Mouse (Mus musculus): ENCODE measurements around the gene Slc15a1. TPM values are rescaled to one million over a fixed set of nuclear protein-coding genes. Genes with fewer than 3 reads are reported as not detected.

The Slc15a1 gene
- 0.13 TPM in 1 of 2 replicates, not detected in the other for polyA plus RNA-seq (2015; fragmentation: Nextera tagmentation; extraction: Ambion mirVana)

DNA sequence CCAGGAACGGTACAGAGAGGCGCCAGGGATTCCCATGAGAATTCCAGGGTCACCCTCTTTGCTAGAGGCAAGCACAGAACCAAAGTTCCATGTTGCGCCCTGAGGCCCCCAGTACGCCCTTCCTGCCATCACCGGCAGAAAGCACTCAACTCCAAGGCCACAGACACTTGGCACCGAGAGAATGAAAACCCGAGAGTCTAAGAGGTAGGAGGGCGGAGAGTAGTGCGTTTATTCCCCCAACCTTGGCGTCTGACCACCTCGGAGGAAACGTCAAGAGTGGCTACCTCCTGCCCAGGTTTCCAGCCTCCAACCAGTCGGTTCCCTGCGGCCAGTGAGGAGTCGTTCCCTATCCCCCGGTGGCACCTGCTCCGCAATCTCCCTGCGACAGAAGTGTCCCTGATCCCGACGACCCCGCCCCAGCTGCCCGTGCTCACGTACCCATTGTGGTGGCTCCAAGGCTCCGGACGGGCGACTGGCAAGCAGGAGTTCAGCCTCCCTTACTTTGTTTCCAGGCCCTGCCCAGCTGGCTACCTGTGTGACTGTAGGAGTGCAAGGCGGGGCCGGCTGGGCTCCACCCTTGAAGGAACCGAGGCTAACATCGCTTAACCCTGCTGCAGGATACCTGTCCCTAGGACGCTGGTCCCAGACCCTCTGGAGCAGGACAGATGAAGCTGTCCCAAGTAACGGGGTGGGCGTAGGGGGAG, at the start of gene Slc15a1:
Slc15a1 (minus strand) TSS at position 472 of the 704 bp plus-strand sequence.
- Histone ChIP-seq H3K27me3 (ENCODE audit: control insufficient read depth, insufficient read depth, low read depth, low read length) (peaks cover 28% of the 10 kb centered on the region), H3K4me1 (ENCODE audit: control insufficient read depth, low read depth, low read length) (no peaks in the 10 kb centered on the region), H3K4me3 (ENCODE audit: low read depth, low read length) (peak within 1 kb of the TSS; percentile 5; the same call in 1 of the 2 replicates), H3K36me3 (ENCODE audit: control insufficient read depth, insufficient read depth) (no peaks in the 10 kb centered on the region), H3K4me2 (ENCODE audit: low read depth, low read length) (peak within 1 kb of the TSS; percentile 39), H3K9me3 (replicated peaks; ENCODE audit: control insufficient read depth, low read length) (no peaks in the 10 kb centered on the region), H3K27ac (ENCODE audit: low read length) (no peak within 1 kb of the TSS), H3K9ac (ENCODE audit: low read depth, low read length) (no peak within 1 kb of the TSS)
- WGBS (ENCODE audit: insufficient replicate concordance) = 8% methylated on average over 33 of the region's 33 CpGs
- ATAC-seq (ENCODE audit: low read depth) = no peak

GRCm38 (mm10) chr14:121553785-121554184, 48.7 kb upstream of the Slc15a1 start:
- no peak overlapping the region for H3K27ac ChIP-seq (ENCODE audit: low read length)
- no peak for ATAC-seq (ENCODE audit: low read depth)
- H3K4me2 ChIP-seq (ENCODE audit: low read depth, low read length) = no peak overlapping the region
- no peaks in the 10 kb centered on the region for H3K27me3 ChIP-seq (ENCODE audit: control insufficient read depth, insufficient read depth, low read depth, low read length)
- H3K4me3 ChIP-seq (ENCODE audit: low read depth, low read length) = no peak overlapping the region
- H3K9me3 ChIP-seq (replicated peaks; ENCODE audit: control insufficient read depth, low read length) = no peaks in the 10 kb centered on the region
- no peak overlapping the region for H3K9ac ChIP-seq (ENCODE audit: low read depth, low read length)
- no peaks in the 10 kb centered on the region for H3K4me1 ChIP-seq (ENCODE audit: control insufficient read depth, low read depth, low read length)
- H3K36me3 ChIP-seq (ENCODE audit: control insufficient read depth, insufficient read depth) = no peaks in the 10 kb centered on the region

DNA sequence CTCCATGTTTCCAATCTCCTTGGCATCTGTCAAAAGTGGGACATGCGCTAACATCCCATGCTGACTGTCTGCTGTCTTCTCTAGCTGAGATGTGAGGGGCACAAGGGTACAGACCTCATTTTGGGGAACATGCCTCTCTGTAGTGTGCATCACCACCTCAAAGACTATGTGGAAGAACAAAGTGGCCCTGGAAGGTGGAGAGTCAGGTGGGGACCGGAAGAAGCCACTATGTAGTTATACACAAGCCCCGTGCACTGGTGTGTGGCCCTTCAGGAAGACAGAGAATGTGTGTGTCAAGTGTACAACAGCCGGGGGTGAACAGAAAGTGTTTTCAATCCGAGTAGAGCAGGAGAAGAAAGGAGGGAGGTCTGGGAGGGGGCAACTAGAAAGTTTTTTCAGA, 47.5 kb upstream of the Slc15a1 start:
- Histone ChIP-seq H3K27ac (ENCODE audit: low read length) (no peak overlapping the region), H3K9ac (ENCODE audit: low read depth, low read length) (no peak overlapping the region), H3K36me3 (ENCODE audit: control insufficient read depth, insufficient read depth) (no peaks in the 10 kb centered on the region), H3K4me3 (ENCODE audit: low read depth, low read length) (no peak overlapping the region), H3K4me1 (ENCODE audit: control insufficient read depth, low read depth, low read length) (no peaks in the 10 kb centered on the region), H3K27me3 (ENCODE audit: control insufficient read depth, insufficient read depth, low read depth, low read length) (no peaks in the 10 kb centered on the region), H3K9me3 (replicated peaks; ENCODE audit: control insufficient read depth, low read length) (no peaks in the 10 kb centered on the region), H3K4me2 (ENCODE audit: low read depth, low read length) (no peak overlapping the region)
- ATAC-seq (ENCODE audit: low read depth) = no peak
- WGBS (ENCODE audit: insufficient replicate concordance) = 62% methylated on average over 5 of the region's 5 CpGs

- no peaks in the 10 kb centered on the region for H3K27me3 ChIP-seq (ENCODE audit: control insufficient read depth, insufficient read depth, low read depth, low read length)
- H3K4me1 ChIP-seq (ENCODE audit: control insufficient read depth, low read depth, low read length) = no peaks in the 10 kb centered on the region
- H3K9ac ChIP-seq (ENCODE audit: low read depth, low read length) = no peak overlapping the region
- WGBS (ENCODE audit: insufficient replicate concordance) = 45% methylated on average over 6 of the region's 6 CpGs
- H3K27ac ChIP-seq (ENCODE audit: low read length) = no peak overlapping the region
- H3K36me3 ChIP-seq (ENCODE audit: control insufficient read depth, insufficient read depth) = no peaks in the 10 kb centered on the region
- no peak overlapping the region for H3K4me2 ChIP-seq (ENCODE audit: low read depth, low read length)
- H3K4me3 ChIP-seq (ENCODE audit: low read depth, low read length) = no peak overlapping the region
- no peak for ATAC-seq (ENCODE audit: low read depth)
- no peaks in the 10 kb centered on the region for H3K9me3 ChIP-seq (replicated peaks; ENCODE audit: control insufficient read depth, low read length)
Observed at GRCm38 (mm10) chr14:121549834-121550233, 44.8 kb upstream of the Slc15a1 start.

DNA sequence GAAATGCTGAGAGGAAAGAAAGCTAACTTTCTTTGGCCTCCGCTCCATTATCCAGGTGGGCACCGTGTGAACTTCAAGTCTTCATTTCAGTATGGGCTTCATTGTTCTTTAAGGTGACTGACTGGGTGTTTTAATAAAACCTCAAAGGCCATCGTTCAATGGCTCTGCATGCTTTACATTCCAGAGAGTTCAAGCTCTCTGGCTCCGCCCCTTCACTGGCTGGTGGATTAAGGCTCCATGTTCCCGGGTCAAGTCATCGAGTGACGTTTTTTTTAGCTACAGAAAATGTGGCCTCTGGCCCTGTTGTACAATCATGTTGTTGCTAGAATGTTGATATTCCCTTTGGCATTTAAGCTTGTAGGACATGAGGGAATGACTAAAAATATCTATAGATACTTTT, 42.7 kb upstream of the Slc15a1 start:
- no peaks in the 10 kb centered on the region for H3K36me3 ChIP-seq (ENCODE audit: control insufficient read depth, insufficient read depth)
- no peaks in the 10 kb centered on the region for H3K4me1 ChIP-seq (ENCODE audit: control insufficient read depth, low read depth, low read length)
- no peak for ATAC-seq (ENCODE audit: low read depth)
- H3K27me3 ChIP-seq (ENCODE audit: control insufficient read depth, insufficient read depth, low read depth, low read length) = no peaks in the 10 kb centered on the region
- H3K9me3 ChIP-seq (replicated peaks; ENCODE audit: control insufficient read depth, low read length) = no peaks in the 10 kb centered on the region
- H3K4me3 ChIP-seq (ENCODE audit: low read depth, low read length) = no peak overlapping the region
- H3K27ac ChIP-seq (ENCODE audit: low read length) = no peak overlapping the region
- 63% methylated on average over 7 of the region's 7 CpGs for WGBS (ENCODE audit: insufficient replicate concordance)
- H3K4me2 ChIP-seq (ENCODE audit: low read depth, low read length) = no peak overlapping the region
- no peak overlapping the region for H3K9ac ChIP-seq (ENCODE audit: low read depth, low read length)

DNA sequence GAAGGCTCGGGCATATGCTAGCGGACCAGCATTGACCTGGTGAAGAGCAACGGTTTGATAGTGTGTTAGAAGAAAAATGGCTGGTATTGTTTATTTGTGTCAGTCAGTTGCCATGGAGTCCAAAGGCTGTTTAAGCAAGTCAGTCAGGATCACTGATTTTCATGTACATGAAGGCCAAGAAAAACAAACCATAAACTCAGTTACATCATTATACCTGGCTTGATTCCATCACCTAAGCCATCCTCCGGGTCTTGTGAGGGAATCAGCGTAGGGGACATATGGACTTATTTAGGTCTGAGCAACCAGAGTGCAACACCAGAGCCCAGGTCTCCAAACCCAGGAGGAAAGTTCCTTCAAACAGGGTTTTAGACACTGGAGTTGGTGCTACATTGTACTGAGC, 41.6 kb upstream of the Slc15a1 start:
- Histone ChIP-seq H3K36me3 (ENCODE audit: control insufficient read depth, insufficient read depth) (no peaks in the 10 kb centered on the region), H3K27me3 (ENCODE audit: control insufficient read depth, insufficient read depth, low read depth, low read length) (no peaks in the 10 kb centered on the region), H3K4me1 (ENCODE audit: control insufficient read depth, low read depth, low read length) (no peaks in the 10 kb centered on the region), H3K27ac (ENCODE audit: low read length) (no peak overlapping the region), H3K4me2 (ENCODE audit: low read depth, low read length) (no peak overlapping the region), H3K9ac (ENCODE audit: low read depth, low read length) (no peak overlapping the region), H3K4me3 (ENCODE audit: low read depth, low read length) (no peak overlapping the region), H3K9me3 (replicated peaks; ENCODE audit: control insufficient read depth, low read length) (no peaks in the 10 kb centered on the region)
- 77% methylated on average over 5 of the region's 5 CpGs for WGBS (ENCODE audit: insufficient replicate concordance)
- 0 out of 2 replicates have a peak, but pooled peaks have one; percentile 32 for ATAC-seq (ENCODE audit: low read depth)

DNA sequence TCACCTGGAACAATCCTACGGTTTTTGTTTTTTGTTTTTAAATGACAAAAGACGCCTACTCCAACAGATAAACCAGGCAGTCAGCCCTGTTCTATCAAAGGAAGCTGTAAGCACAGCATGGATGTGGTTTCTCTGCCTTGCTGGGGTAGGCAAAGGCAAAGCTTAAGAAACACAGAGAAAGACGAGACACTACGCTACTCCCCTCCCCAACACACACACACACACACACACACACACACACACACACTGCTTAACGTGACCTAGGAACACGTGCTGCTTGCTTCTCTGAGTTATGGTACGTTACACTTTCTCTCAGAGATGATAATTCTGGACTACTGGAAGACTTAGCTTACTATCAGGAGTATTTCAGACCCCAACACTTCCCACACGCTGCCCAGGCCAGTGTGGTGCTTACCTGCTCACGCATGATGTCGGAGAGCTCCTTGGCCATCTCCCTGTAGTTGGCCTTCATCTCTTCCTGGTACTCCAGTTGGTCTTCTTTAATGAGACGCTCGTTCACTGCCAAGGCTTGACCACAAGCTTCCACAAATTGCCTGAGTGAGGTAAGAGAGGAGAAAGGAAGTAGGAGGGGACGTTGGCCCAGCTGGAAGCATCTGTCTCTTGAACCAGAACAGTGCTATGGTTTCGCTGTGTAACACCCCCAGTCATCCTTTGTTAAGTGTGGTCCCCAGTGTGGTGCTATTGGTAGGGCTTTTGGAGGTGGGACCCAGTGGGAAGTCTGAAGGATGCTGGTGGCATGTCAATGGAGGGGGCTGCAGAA, 40.7 kb upstream of the Slc15a1 start:
- 65% methylated on average over 14 of the region's 14 CpGs for WGBS (ENCODE audit: insufficient replicate concordance)
- no peak overlapping the region for H3K27ac ChIP-seq (ENCODE audit: low read length)
- H3K9me3 ChIP-seq (replicated peaks; ENCODE audit: control insufficient read depth, low read length) = no peaks in the 10 kb centered on the region
- no peak overlapping the region for H3K4me3 ChIP-seq (ENCODE audit: low read depth, low read length)
- no peaks in the 10 kb centered on the region for H3K4me1 ChIP-seq (ENCODE audit: control insufficient read depth, low read depth, low read length)
- no peak overlapping the region for H3K4me2 ChIP-seq (ENCODE audit: low read depth, low read length)
- no peak overlapping the region for H3K9ac ChIP-seq (ENCODE audit: low read depth, low read length)
- no peak for ATAC-seq (ENCODE audit: low read depth)
- no peaks in the 10 kb centered on the region for H3K36me3 ChIP-seq (ENCODE audit: control insufficient read depth, insufficient read depth)
- H3K27me3 ChIP-seq (ENCODE audit: control insufficient read depth, insufficient read depth, low read depth, low read length) = no peaks in the 10 kb centered on the region

GRCm38 (mm10) chr14:121541262-121541661, 36.2 kb upstream of the Slc15a1 start:
- no peaks in the 10 kb centered on the region for H3K9me3 ChIP-seq (replicated peaks; ENCODE audit: control insufficient read depth, low read length)
- no peak overlapping the region for H3K4me2 ChIP-seq (ENCODE audit: low read depth, low read length)
- no peak overlapping the region for H3K27ac ChIP-seq (ENCODE audit: low read length)
- H3K9ac ChIP-seq (ENCODE audit: low read depth, low read length) = no peak overlapping the region
- no peaks in the 10 kb centered on the region for H3K4me1 ChIP-seq (ENCODE audit: control insufficient read depth, low read depth, low read length)
- no peak for ATAC-seq (ENCODE audit: low read depth)
- H3K4me3 ChIP-seq (ENCODE audit: low read depth, low read length) = no peak overlapping the region
- H3K27me3 ChIP-seq (ENCODE audit: control insufficient read depth, insufficient read depth, low read depth, low read length) = no peaks in the 10 kb centered on the region
- WGBS (ENCODE audit: insufficient replicate concordance) = 67% methylated on average over 7 of the region's 7 CpGs
- H3K36me3 ChIP-seq (ENCODE audit: control insufficient read depth, insufficient read depth) = no peaks in the 10 kb centered on the region

DNA sequence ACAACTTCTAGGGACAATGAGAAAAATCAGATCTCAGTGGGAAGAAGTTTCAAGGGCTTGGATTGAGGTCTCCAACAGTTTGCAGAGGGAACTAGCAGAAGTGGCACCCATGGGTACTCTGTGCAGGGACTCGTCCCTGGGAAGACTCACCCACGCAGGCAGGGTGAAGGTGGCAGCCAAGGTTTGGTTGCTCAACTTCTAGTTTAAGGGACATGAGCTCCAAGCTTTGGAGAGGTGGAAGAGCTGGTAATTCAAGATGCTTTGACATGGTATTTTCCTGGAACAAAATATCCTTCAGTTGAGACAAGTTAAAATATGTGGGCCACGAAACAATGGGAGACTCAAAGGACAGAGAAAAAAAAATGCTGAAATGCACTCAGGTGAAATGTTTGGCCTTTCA, 29.4 kb upstream of the Slc15a1 start:
- WGBS (ENCODE audit: insufficient replicate concordance) = 45% methylated on average over 3 of the region's 3 CpGs
- no peak overlapping the region for H3K27ac ChIP-seq (ENCODE audit: low read length)
- no peaks in the 10 kb centered on the region for H3K9me3 ChIP-seq (replicated peaks; ENCODE audit: control insufficient read depth, low read length)
- no peaks in the 10 kb centered on the region for H3K36me3 ChIP-seq (ENCODE audit: control insufficient read depth, insufficient read depth)
- no peak overlapping the region for H3K9ac ChIP-seq (ENCODE audit: low read depth, low read length)
- no peak overlapping the region for H3K4me2 ChIP-seq (ENCODE audit: low read depth, low read length)
- H3K4me1 ChIP-seq (ENCODE audit: control insufficient read depth, low read depth, low read length) = no peaks in the 10 kb centered on the region
- no peak for ATAC-seq (ENCODE audit: low read depth)
- no peaks in the 10 kb centered on the region for H3K27me3 ChIP-seq (ENCODE audit: control insufficient read depth, insufficient read depth, low read depth, low read length)
- H3K4me3 ChIP-seq (ENCODE audit: low read depth, low read length) = no peak overlapping the region

Data from liver, embryonic 16.5 days (tissue).